In genomic region chr11:75119841-75120240, GRCm38 (mm10) we compare ENCODE assay signal across 12 mouse cellular contexts.
"Had no signal": no experiment of that assay in that cellular context is flagged by ENCODE, and none has a peak within 500 bp of the region (broad histone marks: within the 10 kb centered on the region; RNA-seq: fewer than 3 reads in every experiment).

No protein-coding gene starts in this region.

- H3K9ac ChIP-seq: limb, embryonic 12.5 days; liver, embryonic 14.5 days; midbrain, embryonic 12.5 days; neural tube, embryonic 13.5 days had no signal

- H3K27me3 ChIP-seq: limb, embryonic 12.5 days; midbrain, embryonic 12.5 days; neural tube, embryonic 13.5 days had no signal

- DNase-seq: kidney, postnatal 36 days; lung, adult 18-20 months; retina, postnatal 1 day; right cerebral cortex, postnatal 4 days; spleen, adult 18-20 months; thymus, adult 18-20 months; thymus, postnatal 36 days had no signal

- H3K36me3 ChIP-seq: midbrain, embryonic 12.5 days; neural tube, embryonic 13.5 days had no signal

- H3K4me3 ChIP-seq: limb, embryonic 12.5 days; midbrain, embryonic 12.5 days; neural tube, embryonic 13.5 days had no signal

- H3K4me1 ChIP-seq: midbrain, embryonic 12.5 days had no signal

- H3K4me2 ChIP-seq: limb, embryonic 12.5 days; midbrain, embryonic 12.5 days; neural tube, embryonic 13.5 days had no signal

- H3K27ac ChIP-seq: limb, embryonic 12.5 days; liver, embryonic 14.5 days; midbrain, embryonic 12.5 days; neural tube, embryonic 13.5 days had no signal

- ATAC-seq: midbrain, embryonic 16.5 days had no signal

- H3K9me3 ChIP-seq: limb, embryonic 12.5 days; midbrain, embryonic 12.5 days; neural tube, embryonic 13.5 days had no signal
